Mouse (Mus musculus) gastrocnemius, adult 2 months (tissue): ENCODE results near the gene Ankfy1. TPM values are rescaled to one million over a fixed set of nuclear protein-coding genes. Genes with fewer than 3 reads are reported as not detected.

Experiments
- DNase-seq: peaks from one replicate; pipeline ENCODE4 v3.0.0; 2022
- H3K27ac ChIP-seq: fragments of 200-600 bp; 2 replicates; pipeline ENCODE4 v1.8.1; 2022; ENCODE audit warnings: mild to moderate bottlenecking
- H3K4me3 ChIP-seq: fragments of 200-600 bp; 2 replicates; pipeline ENCODE4 v1.8.1; 2022; ENCODE audit warnings: mild to moderate bottlenecking, moderate library complexity
- CTCF ChIP-seq: fragments of 200-600 bp; IDR thresholded peaks from 2 replicates; pipeline ENCODE4 v1.8.1; 2022; ENCODE audit warnings: antibody characterized with exemption, mild to moderate bottlenecking, moderate library complexity
- intact Hi-C: fragments of 180-260 bp; cut with DNase I; formaldehyde crosslinking; loops from one replicate; pipeline ENCODE4 v1.15.1; 2025
- microRNA-seq: library from miRNA; unstranded; fragments of <30 nt; microRNA quantifications from one replicate; pipeline ENCODE4 v1.2.0, GENCODE M21; 2021
- total RNA-seq, 2 experiments: library from RNA; stranded (reverse); gene quantifications; 2 replicates each; pipeline ENCODE4 v1.2.3; 2021

The Ankfy1 gene
- total RNA-seq, 2 experiments from 2014 or later: 8.5 to 10.4 TPM

DNA sequence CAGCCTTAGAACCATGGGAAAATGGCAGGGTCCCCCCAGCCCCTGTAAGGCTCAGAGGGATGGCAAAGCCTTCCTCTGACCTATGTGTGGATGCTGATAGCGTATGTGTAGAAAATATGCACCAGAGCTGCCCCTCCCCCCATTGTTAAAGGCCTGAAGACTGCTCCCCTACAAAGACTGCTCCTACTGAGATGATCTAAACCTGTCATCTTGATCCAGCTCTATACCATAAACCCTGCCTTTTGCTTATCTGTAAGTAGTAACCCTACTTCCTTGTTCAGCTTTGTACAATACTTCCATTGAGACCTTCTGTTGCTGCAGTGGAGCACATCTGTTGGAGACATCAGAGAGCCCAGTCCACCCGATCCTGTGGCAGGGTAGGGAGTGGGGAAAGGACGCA is 115.4 kb downstream of the Ankfy1 start:
- Histone ChIP-seq H3K27ac (no peak overlapping the region), H3K4me3 (no peak overlapping the region)
- DNase-seq: no peak
- intact Hi-C loops: no loop called here
- TF ChIP-seq CTCF: no peak

DNA sequence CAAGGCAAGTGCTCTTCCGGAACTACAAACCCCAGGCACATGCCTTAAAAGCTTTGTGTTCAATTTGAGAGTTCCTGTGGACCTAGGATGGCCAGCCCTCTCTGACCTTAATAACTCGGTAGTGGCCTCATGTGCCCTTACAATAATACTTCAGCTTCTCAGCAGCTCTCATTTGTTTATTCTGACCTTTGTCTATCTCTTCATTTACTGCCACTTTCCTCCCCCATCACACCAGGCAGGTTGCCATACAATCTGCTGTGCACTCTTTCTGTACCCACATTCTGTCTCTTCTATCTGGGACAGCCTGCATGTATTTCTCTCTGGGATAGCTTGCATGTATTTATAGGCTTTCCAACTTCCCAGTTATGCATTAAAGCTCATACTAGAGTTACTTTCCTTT is 116.8 kb downstream of the Ankfy1 start:
- no peak for TF ChIP-seq CTCF
- intact Hi-C loops: no loop called here
- H3K4me3 ChIP-seq: no peak overlapping the region
- no peak for DNase-seq
- no peak overlapping the region for H3K27ac ChIP-seq

DNA sequence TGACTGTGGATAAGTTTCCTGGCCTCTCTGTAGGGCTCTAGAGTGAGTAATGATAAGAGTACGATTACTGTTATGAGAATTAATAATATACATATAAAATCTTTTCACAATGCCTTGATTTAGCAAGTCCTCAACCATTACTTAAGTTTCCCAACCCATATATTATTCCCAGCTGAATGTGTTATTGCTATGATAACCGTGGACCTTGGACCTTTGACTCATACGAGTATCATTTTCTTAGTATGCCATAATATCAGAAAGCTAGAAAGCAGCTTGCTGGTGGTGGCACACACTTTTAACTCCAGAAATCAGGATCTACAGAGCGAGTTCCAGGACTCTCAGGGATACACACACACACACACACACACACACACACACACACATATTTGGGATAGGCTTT is 118.2 kb downstream of the Ankfy1 start:
- no peak for DNase-seq
- intact Hi-C loops: no loop called here
- H3K4me3 ChIP-seq: no peak overlapping the region
- no peak overlapping the region for H3K27ac ChIP-seq
- no peak for TF ChIP-seq CTCF

DNA sequence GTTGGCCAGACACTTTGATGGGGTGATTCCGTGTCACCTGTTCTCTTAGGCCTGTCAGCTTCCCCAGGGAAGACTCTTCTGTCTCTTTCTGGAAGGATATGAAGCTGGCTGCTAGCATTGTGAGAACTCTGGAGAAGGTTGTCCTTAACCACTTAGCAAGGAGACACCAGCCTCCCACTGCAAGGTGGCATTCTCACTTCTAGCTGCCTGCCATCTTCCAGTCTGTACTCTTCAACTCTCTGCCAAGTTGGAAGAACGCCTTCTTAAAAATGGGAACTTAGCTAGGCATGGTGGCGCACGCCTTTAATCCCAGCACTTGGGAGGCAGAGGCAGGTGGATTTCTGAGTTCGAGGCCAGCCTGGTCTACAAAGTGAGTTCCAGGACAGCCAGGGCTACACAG is 123.9 kb downstream of the Ankfy1 start:
- DNase-seq: no peak
- no peak overlapping the region for H3K27ac ChIP-seq
- intact Hi-C loops: no loop called here
- no peak overlapping the region for H3K4me3 ChIP-seq
- TF ChIP-seq CTCF: no peak

DNA sequence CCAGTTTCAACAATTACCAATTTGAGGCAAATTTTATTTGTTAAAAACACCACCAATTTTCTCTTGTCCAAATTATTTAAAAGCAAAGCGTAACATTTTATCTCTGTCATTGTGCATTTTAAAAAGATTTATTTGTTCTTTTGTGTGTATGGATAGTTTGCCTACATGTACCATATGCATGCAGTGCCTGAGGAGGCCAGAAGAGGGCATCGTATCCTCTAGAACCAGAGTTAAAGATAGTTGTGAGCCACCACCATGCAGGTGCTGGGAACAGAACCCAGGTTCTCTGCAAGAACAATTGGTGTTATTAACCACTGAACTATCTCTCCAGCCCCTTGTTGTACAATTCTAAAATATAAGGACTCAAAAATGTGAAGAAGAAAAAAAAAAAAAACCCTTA is 124.4 kb downstream of the Ankfy1 start:
- Histone ChIP-seq H3K4me3 (no peak overlapping the region), H3K27ac (no peak overlapping the region)
- TF ChIP-seq CTCF: peak; percentile 42
- intact Hi-C loops: no loop called here
- no peak for DNase-seq

DNA sequence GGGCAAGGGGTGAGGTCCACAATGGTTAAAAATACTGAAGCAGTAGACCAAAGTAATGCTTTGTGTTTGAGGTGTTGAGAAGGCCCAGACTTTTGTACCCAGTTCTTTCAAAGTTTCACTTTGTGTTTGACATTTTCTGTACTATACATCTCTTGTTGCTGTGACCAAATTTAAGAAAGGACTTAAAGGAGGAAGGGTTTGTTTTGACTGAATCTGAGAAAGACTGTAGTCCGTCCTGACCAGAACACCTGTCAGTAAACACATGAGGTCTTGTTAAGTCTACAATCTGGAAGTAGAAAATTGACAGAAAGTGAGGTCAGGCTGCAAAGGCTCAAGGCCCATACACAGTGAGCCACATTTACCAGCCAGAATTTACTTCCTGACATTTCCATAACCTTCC is 127.1 kb downstream of the Ankfy1 start:
- DNase-seq: no peak
- intact Hi-C loops: no loop called here
- Histone ChIP-seq H3K4me3 (no peak overlapping the region), H3K27ac (no peak overlapping the region)
- no peak for TF ChIP-seq CTCF

DNA sequence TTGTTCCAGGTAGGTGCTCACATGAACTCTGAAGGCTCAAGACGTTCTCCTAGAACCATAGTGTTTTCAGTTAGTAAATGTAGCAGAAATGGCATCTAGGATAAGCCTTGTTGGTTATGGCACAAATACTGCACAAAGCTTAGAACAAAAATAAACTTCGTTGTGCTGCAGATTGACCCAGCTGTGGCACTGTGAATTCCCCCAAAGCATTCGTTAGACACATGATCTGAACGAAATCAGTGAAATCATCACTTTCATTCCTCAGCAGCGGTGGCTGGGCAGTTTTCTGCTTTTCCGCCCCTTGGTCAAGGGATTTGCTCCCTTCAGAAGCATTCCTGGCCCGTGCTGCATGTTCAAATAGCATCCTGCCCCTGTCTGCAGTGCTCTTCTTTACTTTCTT is 128.3 kb downstream of the Ankfy1 start:
- Histone ChIP-seq H3K4me3 (no peak overlapping the region), H3K27ac (no peak overlapping the region)
- intact Hi-C loops: no loop called here
- no peak for DNase-seq
- no peak for TF ChIP-seq CTCF

DNA sequence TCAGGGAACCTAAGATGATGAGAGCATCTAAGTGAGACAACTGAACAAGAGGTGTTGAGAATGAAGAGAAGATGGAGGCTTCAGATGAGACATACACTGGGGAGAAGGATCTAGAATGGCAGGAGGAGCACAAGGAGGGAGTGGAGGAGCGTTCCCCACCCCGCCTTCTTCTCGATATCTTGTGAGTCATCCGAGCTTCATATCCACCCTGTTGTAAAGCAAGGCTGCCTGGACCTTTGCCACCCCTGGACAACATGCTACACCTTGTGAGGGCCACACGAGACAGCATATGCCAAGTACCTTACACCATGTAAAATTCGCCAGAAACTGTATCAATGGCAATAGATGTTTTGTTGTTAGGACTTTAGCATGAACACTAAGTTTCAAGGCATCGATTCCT is 131.2 kb downstream of the Ankfy1 start:
- intact Hi-C loops: no loop called here
- no peak for DNase-seq
- TF ChIP-seq CTCF: no peak
- Histone ChIP-seq H3K27ac (no peak overlapping the region), H3K4me3 (no peak overlapping the region)

Small RNA genes lying within 50 kb of the gene (microRNA-seq; reads per million reads assigned to microRNA genes)
- gene Gm25678: not detected

Other genes with a start within 250 kb of the Ankfy1 start
- 10 to 100 TPM; 60.2 to 60.9 TPM for gene Mybbp1a, start 248.7 kb upstream of the Ankfy1 start, total RNA-seq
- gene Spns2, start 200.1 kb upstream of the Ankfy1 start, total RNA-seq: 10 to 100 TPM; 15.7 to 65.1 TPM
- gene Spns3, start 139.5 kb upstream of the Ankfy1 start, total RNA-seq: under 1 TPM; 0.06 to 0.18 TPM
- 10 to 100 TPM; 76.3 to 87.6 TPM for gene Ube2g1, start 82.7 kb upstream of the Ankfy1 start, total RNA-seq
- 10 to 100 TPM; 18.5 to 22.3 TPM for gene Cyb5d2, start 106.1 kb downstream of the Ankfy1 start, total RNA-seq
- gene Zzef1, start 106.2 kb downstream of the Ankfy1 start, total RNA-seq: 10 to 100 TPM; 12.8 to 13.3 TPM